Mouse (Mus musculus) intestine, postnatal 0 days (tissue): ENCODE data around the gene Ncoa3. TPM values are rescaled to one million over a fixed set of nuclear protein-coding genes. Genes with fewer than 3 reads are reported as not detected.

Experiments
- ATAC-seq: fragments of 200-750 bp; cut with Nextera tagmentation; 2 replicates; pipeline ENCODE4 v1.8.0; 2017; ENCODE audit warnings: mild to moderate bottlenecking, moderate TSS enrichment, moderate library complexity
- H3K27ac ChIP-seq: fragments of 300-500 bp; sonication (generic); 2 replicates; pipeline ENCODE4 v1.5.1; 2014; ENCODE audit warnings: mild to moderate bottlenecking, low read depth, low read length, moderate library complexity
- H3K27me3 ChIP-seq: fragments of 300-500 bp; sonication (generic); replicated peaks from 2 replicates; pipeline ENCODE4 v1.6.1; 2014; ENCODE audit warnings: low read length, mixed read lengths; ENCODE audit not compliant: control insufficient read depth, insufficient read depth
- H3K36me3 ChIP-seq: fragments of 300-500 bp; sonication (generic); 2 replicates; pipeline ENCODE4 v1.6.1; 2014; ENCODE audit warnings: mild to moderate bottlenecking, moderate library complexity; ENCODE audit not compliant: control insufficient read depth, insufficient read depth
- H3K4me1 ChIP-seq: fragments of 300-500 bp; sonication (generic); replicated peaks from 2 replicates; pipeline ENCODE4 v1.6.1; 2014; ENCODE audit warnings: antibody characterized with exemption, low read length, mixed read lengths; ENCODE audit not compliant: control insufficient read depth, insufficient read depth
- H3K4me2 ChIP-seq: fragments of 300-500 bp; sonication (generic); replicated peaks from 2 replicates; pipeline ENCODE4 v1.6.1; 2014; ENCODE audit warnings: low read depth, mild to moderate bottlenecking, moderate library complexity
- H3K4me3 ChIP-seq: fragments of 300-500 bp; sonication (generic); 2 replicates; pipeline ENCODE4 v1.5.1; 2014; ENCODE audit warnings: low read depth, low read length
- H3K9ac ChIP-seq: fragments of 300-500 bp; sonication (generic); 2 replicates; pipeline ENCODE4 v1.6.1; 2014; ENCODE audit warnings: mild to moderate bottlenecking, low read depth, low read length
- H3K9me3 ChIP-seq: fragments of 300-500 bp; sonication (generic); 2 replicates; pipeline ENCODE4 v1.6.1; 2016; ENCODE audit warnings: mixed run types; ENCODE audit not compliant: control insufficient read depth
- CTCF ChIP-seq: sonication (generic); IDR thresholded peaks from 2 replicates; pipeline ENCODE4 v1.5.1; 2016; ENCODE audit warnings: low read depth, mild to moderate bottlenecking, control low read depth, antibody characterized with exemption, moderate library complexity
- WGBS: fragments of 180-500 bp; shearing (Covaris S2); extraction: QIAGEN DNeasy Blood & Tissue Kit; methylation state at CpG from one replicate; pipeline ENCODE4 v1.1.7; 2014; 5-methylcytosine and 5-hydroxymethylcytosine counted together
- polyA plus RNA-seq: library from polyadenylated mRNA; unstranded; fragments of >200 nt; fragmentation: Nextera tagmentation; extraction: Ambion mirVana; gene quantifications from 2 replicates; pipeline ENCODE4 v1.2.1, GENCODE M21; 2015

Gene Ncoa3
- polyA plus RNA-seq, 1 experiment from 2014 or later, result 4.7 TPM

DNA sequence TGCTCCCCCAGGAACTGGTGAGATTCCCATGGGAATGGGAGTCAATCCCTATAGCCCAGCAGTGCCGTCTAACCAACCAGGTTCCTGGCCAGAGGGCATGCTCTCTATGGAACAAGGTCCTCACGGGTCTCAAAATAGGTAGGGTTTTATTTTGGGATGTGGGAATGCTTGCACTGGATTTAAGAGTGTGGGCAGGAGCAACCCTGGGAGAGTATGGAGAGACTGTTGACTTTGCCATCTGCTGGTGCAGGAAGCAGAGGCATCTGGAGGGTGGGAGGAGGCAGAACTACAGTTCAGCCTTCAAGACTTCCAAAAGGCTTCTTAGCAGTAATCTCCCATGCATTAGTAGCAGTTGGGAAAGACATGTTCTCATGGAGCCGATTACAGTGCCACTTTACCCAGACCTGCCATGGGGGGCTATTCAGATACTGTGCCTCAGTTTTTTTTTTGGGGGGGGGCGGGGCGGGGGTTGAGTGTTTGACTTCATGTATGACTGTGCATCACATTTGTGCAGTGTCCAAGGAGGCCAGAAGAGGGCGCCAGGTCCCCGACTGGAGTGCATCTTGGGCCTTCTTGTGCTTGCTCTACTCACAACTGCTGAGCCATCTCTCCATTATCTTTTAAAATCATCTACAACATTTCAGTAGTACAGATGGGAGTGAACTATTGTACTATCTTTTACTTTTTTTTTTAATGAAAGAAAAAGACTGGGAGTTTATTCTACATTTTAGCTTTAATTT lies 67.4 kb downstream of the Ncoa3 start:
- ATAC-seq, result no peak
- peak; percentile 67 for TF ChIP-seq CTCF
- Histone ChIP-seq H3K4me2 (no peak overlapping the region), H3K4me3 (no peak overlapping the region), H3K27me3 (no peaks in the 10 kb centered on the region), H3K36me3 (peaks cover 63% of the 10 kb centered on the region), H3K9ac (no peak overlapping the region), H3K4me1 (no peaks in the 10 kb centered on the region), H3K9me3 (no peaks in the 10 kb centered on the region), H3K27ac (no peak overlapping the region)
- WGBS, result 85% methylated on average over 7 of the region's 7 CpGs

DNA sequence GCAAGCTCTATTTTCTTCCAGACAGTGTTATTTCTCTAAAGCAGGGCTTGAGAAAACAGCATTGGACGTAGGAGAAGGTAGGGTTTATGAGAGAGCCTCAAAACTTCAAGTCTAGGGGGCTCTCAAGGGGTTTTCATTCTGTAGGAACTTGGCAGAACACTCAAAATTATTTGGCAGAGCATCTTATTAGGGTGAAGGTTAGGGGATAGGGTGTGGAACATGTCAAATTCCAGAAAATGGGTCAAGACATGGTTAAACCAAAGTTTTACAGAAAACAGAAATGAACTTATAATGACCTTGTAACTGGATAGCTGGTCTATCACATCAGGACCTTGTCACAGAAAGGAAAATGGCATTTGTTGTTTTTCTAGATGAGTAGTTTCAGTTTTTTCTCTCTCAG lies 69.6 kb downstream of the Ncoa3 start:
- no peaks in the 10 kb centered on the region for H3K9me3 ChIP-seq
- no peak for TF ChIP-seq CTCF
- no peaks in the 10 kb centered on the region for H3K4me1 ChIP-seq
- no peak overlapping the region for H3K4me2 ChIP-seq
- H3K27ac ChIP-seq, result no peak overlapping the region
- no peak overlapping the region for H3K4me3 ChIP-seq
- H3K9ac ChIP-seq, result no peak overlapping the region
- H3K36me3 ChIP-seq, result peaks cover 62% of the 10 kb centered on the region
- H3K27me3 ChIP-seq, result no peaks in the 10 kb centered on the region
- no peak for ATAC-seq
- 62% methylated on average over 1 of the region's 1 CpGs for WGBS

DNA sequence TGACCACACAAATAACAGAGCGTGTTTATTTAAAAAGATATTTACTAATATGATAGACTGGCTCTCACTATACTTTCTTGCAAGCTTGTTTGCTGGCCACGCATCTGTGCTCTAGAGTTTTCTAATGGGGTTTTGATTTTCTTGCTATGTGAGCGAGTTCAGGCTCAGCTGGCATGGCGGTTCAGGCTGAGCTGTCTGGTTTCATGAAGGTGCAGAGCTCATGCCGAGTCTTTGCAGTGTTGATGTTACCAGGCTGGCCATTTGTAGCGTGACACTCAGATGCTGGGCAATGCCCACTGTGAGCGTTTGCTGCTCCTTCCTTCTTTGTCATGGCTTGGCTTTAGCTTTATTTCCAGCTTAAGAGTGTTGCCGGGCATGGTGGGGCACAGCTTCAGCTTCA lies 70.0 kb downstream of the Ncoa3 start:
- H3K9me3 ChIP-seq, result no peaks in the 10 kb centered on the region
- H3K9ac ChIP-seq, result no peak overlapping the region
- H3K27ac ChIP-seq, result no peak overlapping the region
- H3K4me3 ChIP-seq, result no peak overlapping the region
- H3K36me3 ChIP-seq, result peaks cover 64% of the 10 kb centered on the region
- no peak overlapping the region for H3K4me2 ChIP-seq
- no peak for TF ChIP-seq CTCF
- no peak for ATAC-seq
- H3K4me1 ChIP-seq, result no peaks in the 10 kb centered on the region
- no peaks in the 10 kb centered on the region for H3K27me3 ChIP-seq
- 75% methylated on average over 8 of the region's 8 CpGs for WGBS

DNA sequence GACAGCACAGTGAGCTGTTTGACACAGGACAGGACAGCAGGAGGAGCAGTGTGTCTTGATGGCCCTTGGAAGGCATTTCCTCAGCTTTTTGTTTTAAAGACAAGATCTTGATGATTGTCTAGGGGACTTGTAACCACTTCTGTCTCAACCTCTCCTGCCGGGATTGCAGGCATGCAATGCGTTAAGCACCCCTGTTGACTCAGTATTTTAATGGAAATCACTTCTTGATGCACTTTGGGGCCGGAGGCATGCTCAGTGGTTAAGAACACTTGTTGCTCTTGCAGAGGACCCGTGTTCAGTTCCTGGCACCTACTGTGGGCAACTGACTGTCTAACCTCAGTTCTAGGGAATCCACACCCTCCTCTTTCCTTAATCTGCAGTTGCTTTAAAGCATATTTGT lies 74.0 kb downstream of the Ncoa3 start:
- Histone ChIP-seq H3K4me2 (no peak overlapping the region), H3K36me3 (peaks cover 75% of the 10 kb centered on the region), H3K9ac (no peak overlapping the region), H3K4me3 (no peak overlapping the region), H3K27ac (no peak overlapping the region), H3K4me1 (no peaks in the 10 kb centered on the region), H3K9me3 (no peaks in the 10 kb centered on the region), H3K27me3 (no peaks in the 10 kb centered on the region)
- ATAC-seq, result no peak
- TF ChIP-seq CTCF, result 0 out of 2 replicates have a peak, but pooled peaks have one; percentile 10
- WGBS, result 91% methylated on average over 4 of the region's 4 CpGs

DNA sequence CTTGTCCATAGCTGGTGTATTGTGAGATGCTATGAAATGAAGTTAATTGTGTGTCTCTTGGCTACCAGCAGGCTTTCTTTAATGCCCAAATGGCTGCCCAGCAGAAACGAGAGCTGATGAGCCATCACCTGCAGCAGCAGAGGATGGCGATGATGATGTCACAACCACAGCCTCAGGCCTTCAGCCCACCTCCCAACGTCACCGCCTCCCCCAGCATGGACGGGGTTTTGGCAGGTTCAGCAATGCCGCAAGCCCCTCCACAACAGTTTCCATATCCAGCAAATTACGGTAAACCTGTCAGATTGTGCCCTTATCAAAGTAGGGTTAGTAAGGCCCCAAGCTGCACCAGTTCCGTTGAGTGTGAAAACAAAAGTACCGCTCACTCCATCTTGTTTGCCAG lies 75.8 kb downstream of the Ncoa3 start:
- Histone ChIP-seq H3K27ac (no peak overlapping the region), H3K4me1 (no peaks in the 10 kb centered on the region), H3K4me2 (no peak overlapping the region), H3K4me3 (no peak overlapping the region), H3K9ac (no peak overlapping the region), H3K36me3 (peaks cover 81% of the 10 kb centered on the region), H3K27me3 (no peaks in the 10 kb centered on the region), H3K9me3 (no peaks in the 10 kb centered on the region)
- TF ChIP-seq CTCF, result no peak
- 90% methylated on average over 9 of the region's 9 CpGs for WGBS
- ATAC-seq, result no peak

DNA sequence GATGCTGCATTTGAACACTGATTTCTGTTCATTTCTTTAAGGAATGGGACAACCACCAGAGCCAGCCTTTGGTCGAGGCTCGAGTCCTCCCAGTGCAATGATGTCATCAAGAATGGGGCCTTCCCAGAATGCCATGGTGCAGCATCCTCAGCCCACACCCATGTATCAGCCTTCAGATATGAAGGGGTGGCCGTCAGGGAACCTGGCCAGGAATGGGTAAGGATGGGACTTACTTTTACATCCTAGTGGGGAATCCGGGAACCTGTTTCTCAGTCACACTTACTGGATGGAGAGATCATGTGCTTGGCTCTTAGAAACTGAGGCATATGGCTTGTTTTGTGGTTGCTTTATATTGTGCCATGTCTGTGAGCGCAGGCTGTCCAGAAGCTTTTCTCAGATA lies 76.7 kb downstream of the Ncoa3 start:
- ATAC-seq, result no peak
- 77% methylated on average over 5 of the region's 5 CpGs for WGBS
- H3K36me3 ChIP-seq, result peaks cover 81% of the 10 kb centered on the region

More for the DNA sequence above, 76.7 kb downstream of the Ncoa3 start:
- H3K4me1 ChIP-seq, result no peaks in the 10 kb centered on the region
- no peak overlapping the region for H3K4me2 ChIP-seq
- no peak for TF ChIP-seq CTCF
- no peak overlapping the region for H3K9ac ChIP-seq
- no peaks in the 10 kb centered on the region for H3K9me3 ChIP-seq
- H3K4me3 ChIP-seq, result no peak overlapping the region
- no peaks in the 10 kb centered on the region for H3K27me3 ChIP-seq
- no peak overlapping the region for H3K27ac ChIP-seq
